Mouse (Mus musculus): ENCODE data around the gene Lrrc4c. TPM values are rescaled to one million over a fixed set of nuclear protein-coding genes. Genes with fewer than 3 reads are reported as not detected.
A peak's percentile ranks its signal among the peaks of the same experiment; 100 is the strongest.

The Lrrc4c gene
- polyA plus RNA-seq (2012; rRNA removed) = 2.0 and 2.7 TPM in 2 replicates
- 3.2 and 4.2 TPM in 2 replicates for polyA plus RNA-seq (2014; fragmentation: Nextera tagmentation; extraction: Ambion mirVana)

GRCm38 (mm10) chr2:96317387-96318299 lies at the start of gene Lrrc4c:
Lrrc4c (plus strand) TSS chr2:96318169.
- peaks cover 4% of the 10 kb centered on the region; the same call in 1 of the 2 replicates for H3K4me1 ChIP-seq (ENCODE audit: control insufficient read depth, insufficient read depth, low read length)
- H3K9ac ChIP-seq (ENCODE audit: low read depth, low read length, severe bottlenecking) = peak within 1 kb of the TSS; percentile 50; the same call in 1 of the 2 replicates
- peak within 1 kb of the TSS; percentile 46 for H3K4me2 ChIP-seq (replicated peaks; ENCODE audit: low read depth, low read length, severe bottlenecking)
- H3K9me3 ChIP-seq (ENCODE audit: control insufficient read depth, low read length) = no peaks in the 10 kb centered on the region
- DNase-seq (ENCODE audit: low spot score) (no peak), ATAC-seq (ENCODE audit: low FRiP score, low read depth) (no peak)
- H3K4me3 ChIP-seq (replicated peaks; ENCODE audit: low read length) = peak within 1 kb of the TSS; percentile 19
- 7% methylated on average over 18 of the region's 18 CpGs for WGBS
- H3K27me3 ChIP-seq (ENCODE audit: control insufficient read depth, insufficient read depth, low read length) = 0 out of 2 replicates have a peak, but pooled peaks cover 3% of the 10 kb centered on the region
- no peak for TF ChIP-seq POLR2A (IDR thresholded peaks at IDR 0.05; ENCODE audit: borderline replicate concordance, extremely low read depth, insufficient read depth, insufficient read length)
- H3K27ac ChIP-seq (replicated peaks; ENCODE audit: low read depth, low read length) = no peak within 1 kb of the TSS
- H3K36me3 ChIP-seq (ENCODE audit: control insufficient read depth, insufficient read depth, low read length) = no peaks in the 10 kb centered on the region

GRCm38 (mm10) chr2:96275061-96275460 lies 42.9 kb upstream of the Lrrc4c start:
- TF ChIP-seq POLR2A (IDR thresholded peaks at IDR 0.05; ENCODE audit: borderline replicate concordance, extremely low read depth, insufficient read depth, insufficient read length) = no peak

GRCm38 (mm10) chr2:96282926-96283325 lies 35.0 kb upstream of the Lrrc4c start:
- no peak for TF ChIP-seq POLR2A (IDR thresholded peaks at IDR 0.05; ENCODE audit: borderline replicate concordance, extremely low read depth, insufficient read depth, insufficient read length)
- no peaks in the 10 kb centered on the region for H3K9me3 ChIP-seq (ENCODE audit: control insufficient read depth, low read length)
- no peak overlapping the region for H3K4me2 ChIP-seq (replicated peaks; ENCODE audit: low read depth, low read length, severe bottlenecking)
- H3K36me3 ChIP-seq (ENCODE audit: control insufficient read depth, insufficient read depth, low read length) = no peaks in the 10 kb centered on the region
- DNase-seq (ENCODE audit: low spot score) (no peak), ATAC-seq (ENCODE audit: low FRiP score, low read depth) (no peak)
- 88% methylated on average over 5 of the region's 5 CpGs for WGBS
- H3K4me1 ChIP-seq (ENCODE audit: control insufficient read depth, insufficient read depth, low read length) = no peaks in the 10 kb centered on the region
- no peak overlapping the region for H3K4me3 ChIP-seq (replicated peaks; ENCODE audit: low read length)
- no peak overlapping the region for H3K27ac ChIP-seq (replicated peaks; ENCODE audit: low read depth, low read length)
- H3K27me3 ChIP-seq (ENCODE audit: control insufficient read depth, insufficient read depth, low read length) = no peaks in the 10 kb centered on the region
- no peak overlapping the region for H3K9ac ChIP-seq (ENCODE audit: low read depth, low read length, severe bottlenecking)

More at GRCm38 (mm10) chr2:96275061-96275460, 42.9 kb upstream of the Lrrc4c start:
- no peak overlapping the region for H3K27ac ChIP-seq (replicated peaks; ENCODE audit: low read depth, low read length)
- ATAC-seq (ENCODE audit: low FRiP score, low read depth) = no peak
- H3K27me3 ChIP-seq (ENCODE audit: control insufficient read depth, insufficient read depth, low read length) = no peaks in the 10 kb centered on the region
- no peak overlapping the region for H3K9ac ChIP-seq (ENCODE audit: low read depth, low read length, severe bottlenecking)
- no peak overlapping the region for H3K4me2 ChIP-seq (replicated peaks; ENCODE audit: low read depth, low read length, severe bottlenecking)
- H3K4me3 ChIP-seq (replicated peaks; ENCODE audit: low read length) = no peak overlapping the region
- no peaks in the 10 kb centered on the region for H3K4me1 ChIP-seq (ENCODE audit: control insufficient read depth, insufficient read depth, low read length)
- DNase-seq (ENCODE audit: low spot score) = no peak
- WGBS = 94% methylated on average over 1 of the region's 1 CpGs
- no peaks in the 10 kb centered on the region for H3K9me3 ChIP-seq (ENCODE audit: control insufficient read depth, low read length)
- no peaks in the 10 kb centered on the region for H3K36me3 ChIP-seq (ENCODE audit: control insufficient read depth, insufficient read depth, low read length)

- 73% methylated on average over 4 of the region's 4 CpGs for WGBS
Observed at GRCm38 (mm10) chr2:96287512-96287911, 30.5 kb upstream of the Lrrc4c start.

GRCm38 (mm10) chr2:96290541-96290940 lies 27.4 kb upstream of the Lrrc4c start:
- no peak for TF ChIP-seq POLR2A (IDR thresholded peaks at IDR 0.05; ENCODE audit: borderline replicate concordance, extremely low read depth, insufficient read depth, insufficient read length)
- 88% methylated on average over 1 of the region's 1 CpGs for WGBS
- Histone ChIP-seq H3K9ac (ENCODE audit: low read depth, low read length, severe bottlenecking) (no peak overlapping the region), H3K4me1 (ENCODE audit: control insufficient read depth, insufficient read depth, low read length) (no peaks in the 10 kb centered on the region), H3K36me3 (ENCODE audit: control insufficient read depth, insufficient read depth, low read length) (no peaks in the 10 kb centered on the region), H3K9me3 (ENCODE audit: control insufficient read depth, low read length) (no peaks in the 10 kb centered on the region), H3K27ac (replicated peaks; ENCODE audit: low read depth, low read length) (no peak overlapping the region), H3K4me2 (replicated peaks; ENCODE audit: low read depth, low read length, severe bottlenecking) (no peak overlapping the region), H3K27me3 (ENCODE audit: control insufficient read depth, insufficient read depth, low read length) (no peaks in the 10 kb centered on the region), H3K4me3 (replicated peaks; ENCODE audit: low read length) (no peak overlapping the region)
- ATAC-seq (ENCODE audit: low FRiP score, low read depth) (no peak), DNase-seq (ENCODE audit: low spot score) (no peak)

More at GRCm38 (mm10) chr2:96287512-96287911, 30.5 kb upstream of the Lrrc4c start:
- Histone ChIP-seq H3K27me3 (ENCODE audit: control insufficient read depth, insufficient read depth, low read length) (no peaks in the 10 kb centered on the region), H3K4me3 (replicated peaks; ENCODE audit: low read length) (no peak overlapping the region), H3K9me3 (ENCODE audit: control insufficient read depth, low read length) (no peaks in the 10 kb centered on the region), H3K4me2 (replicated peaks; ENCODE audit: low read depth, low read length, severe bottlenecking) (no peak overlapping the region), H3K36me3 (ENCODE audit: control insufficient read depth, insufficient read depth, low read length) (no peaks in the 10 kb centered on the region), H3K9ac (ENCODE audit: low read depth, low read length, severe bottlenecking) (no peak overlapping the region), H3K27ac (replicated peaks; ENCODE audit: low read depth, low read length) (no peak overlapping the region), H3K4me1 (ENCODE audit: control insufficient read depth, insufficient read depth, low read length) (no peaks in the 10 kb centered on the region)
- DNase-seq (ENCODE audit: low spot score) = no peak
- TF ChIP-seq POLR2A (IDR thresholded peaks at IDR 0.05; ENCODE audit: borderline replicate concordance, extremely low read depth, insufficient read depth, insufficient read length) = no peak
- ATAC-seq (ENCODE audit: low FRiP score, low read depth) = no peak
